Mouse (Mus musculus): ENCODE results near the gene Asl. TPM values are rescaled to one million over a fixed set of nuclear protein-coding genes. Genes with fewer than 3 reads are reported as not detected.

The Asl gene
- 12.5 to 16.6 TPM (median 15.1 TPM) in 4 replicates for total RNA-seq (2023; ENCODE audit: inconsistent age)

GRCm38 (mm10) chr5:130029142-130029897 lies at the start of gene Asl, which contains the start of gene Crcp:
Asl (minus strand) TSS chr5:130029247.
Crcp (plus strand) TSS chr5:130029290.

GRCm38 (mm10) chr5:130073026-130073425 lies 44.0 kb upstream of the Asl start, which contains the start of gene Tpst1:
Tpst1 (plus strand) TSS chr5:130073326.

GRCm38 (mm10) chr5:130002301-130003146 lies 26.5 kb downstream of the Asl start, which contains the start of gene Gusb:
Gusb (minus strand) TSS chr5:130003049.

Other genes starting within 250 kb of the Asl start
- gene Psph, start 241.8 kb downstream of the Asl start, total RNA-seq (2023; ENCODE audit: inconsistent age): 9.7 to 13.0 TPM (median 10.1 TPM) in 4 replicates
- gene Sumf2, start 182.3 kb downstream of the Asl start, total RNA-seq (2023; ENCODE audit: inconsistent age): 8.9 to 19.3 TPM (median 13.0 TPM) in 4 replicates
- 131 to 185 TPM (median 145 TPM) in 4 replicates for gene Chchd2, start 141.8 kb downstream of the Asl start, total RNA-seq (2023; ENCODE audit: inconsistent age)
- gene Zbed5, start 133.5 kb downstream of the Asl start, total RNA-seq (2023; ENCODE audit: inconsistent age): 1.2 to 4.6 TPM (median 1.8 TPM) in 4 replicates
- gene Phkg1, start 130.7 kb downstream of the Asl start, total RNA-seq (2023; ENCODE audit: inconsistent age): 0.21 to 1.1 TPM (median 0.57 TPM) in 3 of 4 replicates, not detected in the other
- 1.0 to 2.0 TPM (median 1.5 TPM) in 4 replicates for gene Nupr1l, start 120.7 kb downstream of the Asl start, total RNA-seq (2023; ENCODE audit: inconsistent age)
- 9.9 to 12.8 TPM (median 10.9 TPM) in 4 replicates for gene Vkorc1l1, start 87.3 kb downstream of the Asl start, total RNA-seq (2023; ENCODE audit: inconsistent age)
- gene Gusb, start 26.2 kb downstream of the Asl start, total RNA-seq (2023; ENCODE audit: inconsistent age): 31.0 to 36.7 TPM (median 34.3 TPM) in 4 replicates
- gene Crcp, start within 50 bp of the Asl start, total RNA-seq (2023; ENCODE audit: inconsistent age): 19.9 to 27.9 TPM (median 25.3 TPM) in 4 replicates
- gene Tpst1, start 44.1 kb upstream of the Asl start, total RNA-seq (2023; ENCODE audit: inconsistent age): 35.5 to 43.0 TPM (median 39.8 TPM) in 4 replicates
- gene Kctd7, start 115.6 kb upstream of the Asl start, total RNA-seq (2023; ENCODE audit: inconsistent age): 2.4 to 3.7 TPM (median 2.7 TPM) in 4 replicates
- 62.8 to 78.3 TPM (median 67.8 TPM) in 4 replicates for gene Rabgef1, start 142.6 kb upstream of the Asl start, total RNA-seq (2023; ENCODE audit: inconsistent age)
- gene Tmem248, start 187.8 kb upstream of the Asl start, total RNA-seq (2023; ENCODE audit: inconsistent age): 58.9 to 75.6 TPM (median 64.7 TPM) in 4 replicates
- 98.6 to 108 TPM (median 104 TPM) in 4 replicates for gene Sbds, start 226.3 kb upstream of the Asl start, total RNA-seq (2023; ENCODE audit: inconsistent age)
- gene Tyw1, start 226.4 kb upstream of the Asl start, total RNA-seq (2023; ENCODE audit: inconsistent age): 27.6 to 30.3 TPM (median 28.5 TPM) in 4 replicates